Mouse (Mus musculus) layer of hippocampus, adult 6 months (tissue): ENCODE data around the gene Gm28961. TPM values are rescaled to one million over a fixed set of nuclear protein-coding genes. Genes with fewer than 3 reads are reported as not detected.

Experiments
- long read RNA-seq, 2 experiments: library from polyadenylated mRNA; unstranded; transcript quantifications; one replicate each; pipeline ENCODE4 v2.0.0; 2019 to 2020
- polyA plus RNA-seq: library from polyadenylated mRNA; unstranded; fragments of <200 nt; fragmentation: Nextera tagmentation; gene quantifications from 2 replicates; pipeline ENCODE4 v1.2.3, GENCODE M21; 2021

Gm28961 gene
- polyA plus RNA-seq: not detected in 2 replicates
- long read RNA-seq, experiment 1: 0 reads
- long read RNA-seq, experiment 2: 0 reads

DNA sequence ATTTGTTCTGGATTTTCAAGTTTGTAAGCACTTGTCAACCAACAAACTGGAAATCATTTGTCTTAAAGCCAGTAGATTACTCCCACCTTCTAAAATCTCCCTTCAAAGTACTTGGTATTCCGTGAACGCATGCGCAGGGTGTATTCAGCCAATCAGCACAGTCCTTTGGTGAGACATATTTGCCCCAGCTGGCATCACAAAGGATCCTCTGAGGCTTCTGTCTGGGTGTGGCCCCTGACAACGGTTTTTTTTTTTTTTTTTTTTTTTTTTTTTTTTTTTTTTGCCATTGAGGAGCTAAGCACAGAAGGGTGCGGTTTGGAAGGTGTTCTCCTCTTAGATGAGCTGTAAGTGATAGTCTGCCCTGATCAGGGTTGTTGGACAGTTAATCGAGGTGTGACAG is at the start of gene Gm28961:
TSS of gene Gm28961 (plus strand) at position 301 of the 400 bp plus-strand sequence.

Other genes with a start within 250 kb of the Gm28961 start
- gene Gm21943, start 172.0 kb upstream of the Gm28961 start, polyA plus RNA-seq: not detected in 2 replicates